Mouse (Mus musculus) midbrain, postnatal 0 days (tissue): Measurements from ENCODE around the gene Ttll9. TPM values are rescaled to one million over a fixed set of nuclear protein-coding genes. Genes with fewer than 3 reads are reported as not detected.

Source experiments
- ATAC-seq: fragments of 200-750 bp; cut with Nextera tagmentation; 2 replicates; pipeline ENCODE4 v1.8.0; 2017; ENCODE audit warnings: moderate number of reproducible peaks, mild to moderate bottlenecking, moderate TSS enrichment, moderate library complexity; ENCODE audit not compliant: low FRiP score
- DNase-seq: peaks from one replicate; pipeline ENCODE4 v3.0.0-alpha.2; 2015; ENCODE audit warnings: low spot score
- H3K27ac ChIP-seq: fragments of 300-500 bp; sonication (generic); 2 replicates; pipeline ENCODE4 v1.5.1; 2014; ENCODE audit warnings: low read depth, mild to moderate bottlenecking, low read length, mixed read lengths
- H3K27me3 ChIP-seq: fragments of 300-500 bp; sonication (generic); 2 replicates; pipeline ENCODE4 v1.6.1; 2014; ENCODE audit warnings: low read length, control low read depth, mixed read lengths; ENCODE audit not compliant: insufficient read depth
- H3K36me3 ChIP-seq: fragments of 300-500 bp; sonication (generic); 2 replicates; pipeline ENCODE4 v1.6.1; 2014; ENCODE audit warnings: low read length, control low read depth, mixed read lengths; ENCODE audit not compliant: insufficient read depth
- H3K4me1 ChIP-seq: fragments of 300-500 bp; sonication (generic); 2 replicates; pipeline ENCODE4 v1.6.1; 2014; ENCODE audit warnings: mild to moderate bottlenecking, control low read depth, antibody characterized with exemption, low read length, mixed read lengths; ENCODE audit not compliant: insufficient read depth
- H3K4me2 ChIP-seq: fragments of 300-500 bp; sonication (generic); 2 replicates; pipeline ENCODE4 v1.6.1; 2014; ENCODE audit warnings: low read depth, mild to moderate bottlenecking, low read length, mixed read lengths; ENCODE audit not compliant: poor library complexity, severe bottlenecking
- H3K4me3 ChIP-seq: fragments of 300-500 bp; sonication (generic); 2 replicates; pipeline ENCODE4 v1.5.1; 2014; ENCODE audit warnings: low read depth, mild to moderate bottlenecking, low read length, moderate library complexity
- H3K9ac ChIP-seq: fragments of 300-500 bp; sonication (generic); replicated peaks from 2 replicates; pipeline ENCODE4 v1.6.1; 2014; ENCODE audit warnings: mild to moderate bottlenecking, low read length, moderate library complexity, mixed read lengths; ENCODE audit not compliant: poor library complexity, severe bottlenecking
- H3K9me3 ChIP-seq: fragments of 300-500 bp; sonication (generic); 2 replicates; pipeline ENCODE4 v1.6.1; 2016; ENCODE audit warnings: low read length, control low read depth
- CTCF ChIP-seq: IDR thresholded peaks from 2 replicates; pipeline ENCODE4 v1.5.1; 2016; ENCODE audit warnings: antibody characterized with exemption, mild to moderate bottlenecking
- WGBS: fragments of 180-500 bp; shearing (Covaris S2); extraction: QIAGEN DNeasy Blood & Tissue Kit; methylation state at CpG from one replicate; pipeline ENCODE4 v1.1.7; 2014; 5-methylcytosine and 5-hydroxymethylcytosine counted together
- polyA plus RNA-seq: library from polyadenylated mRNA; unstranded; fragments of >200 nt; fragmentation: Nextera tagmentation; extraction: Ambion mirVana; gene quantifications from 2 replicates; pipeline ENCODE4 v1.2.1, GENCODE M21; 2015
- total RNA-seq: library from RNA; depleted of rRNA; stranded (reverse); fragments of >200 nt; gene quantifications from 2 replicates; pipeline ENCODE4 v1.2.3, GENCODE M21; 2014

Gene Ttll9
- total and polyA plus RNA-seq, 2 experiments from 2014 or later: 4.9 to 7.9 TPM

DNA sequence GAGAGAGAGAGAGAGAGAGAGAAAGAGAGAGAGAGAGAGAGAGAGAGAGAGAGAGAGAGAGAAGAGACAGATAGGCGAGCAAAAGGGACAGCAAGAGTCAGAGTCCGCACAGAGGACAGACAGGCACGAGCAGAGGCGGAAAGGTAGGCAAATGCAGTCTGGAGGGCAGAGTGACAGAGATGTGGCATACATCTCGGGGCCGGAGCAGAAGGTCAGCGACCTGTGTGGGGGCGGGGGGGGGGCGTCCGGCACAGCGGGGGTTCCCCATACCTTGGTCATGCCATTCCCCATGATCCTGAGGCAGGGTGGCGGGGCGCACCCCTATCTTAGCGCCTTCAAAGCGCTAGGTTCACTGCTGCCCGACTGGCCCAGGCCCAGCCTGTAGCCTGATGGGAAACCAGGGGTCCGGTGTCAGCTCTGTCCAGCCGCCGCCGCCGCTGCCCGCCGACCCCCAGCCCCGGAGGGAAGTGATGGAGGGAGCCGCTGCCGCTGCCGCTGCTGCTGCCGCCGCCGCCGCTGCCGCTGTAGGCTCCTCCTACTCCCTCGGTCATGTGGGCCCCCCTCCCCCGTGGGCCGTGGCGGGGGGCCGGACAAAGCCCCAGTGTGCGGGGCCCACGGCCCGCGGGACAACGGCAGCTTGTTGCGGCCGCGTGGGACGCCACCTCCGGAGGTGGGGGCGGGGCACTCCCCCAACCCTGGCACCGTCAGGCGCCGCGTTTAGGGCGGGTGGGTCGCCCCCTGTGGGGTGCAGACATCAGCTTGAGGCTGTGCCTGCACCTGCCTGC lies 11.0 kb upstream of the Ttll9 start, which contains the start of gene Dusp15:
Dusp15 (minus strand) TSS at position 634 of the 785 bp plus-strand sequence.
- H3K4me3 ChIP-seq: peak within 1 kb of the TSS; percentile 74
- peak; percentile 75 for DNase-seq
- peak within 1 kb of the TSS; percentile 95 for H3K9ac ChIP-seq
- H3K27me3 ChIP-seq: no peaks in the 10 kb centered on the region; the same call in 1 of the 2 replicates
- TF ChIP-seq CTCF: peak; percentile 48
- under 1% methylated on average over 45 of the region's 54 CpGs for WGBS
- H3K9me3 ChIP-seq: no peaks in the 10 kb centered on the region
- peak within 1 kb of the TSS; percentile 71 for H3K27ac ChIP-seq
- peaks cover 6% of the 10 kb centered on the region; the same call in 1 of the 2 replicates for H3K4me1 ChIP-seq
- H3K4me2 ChIP-seq: peak within 1 kb of the TSS; percentile 87
- no peaks in the 10 kb centered on the region for H3K36me3 ChIP-seq
- ATAC-seq: peak; percentile 79

DNA sequence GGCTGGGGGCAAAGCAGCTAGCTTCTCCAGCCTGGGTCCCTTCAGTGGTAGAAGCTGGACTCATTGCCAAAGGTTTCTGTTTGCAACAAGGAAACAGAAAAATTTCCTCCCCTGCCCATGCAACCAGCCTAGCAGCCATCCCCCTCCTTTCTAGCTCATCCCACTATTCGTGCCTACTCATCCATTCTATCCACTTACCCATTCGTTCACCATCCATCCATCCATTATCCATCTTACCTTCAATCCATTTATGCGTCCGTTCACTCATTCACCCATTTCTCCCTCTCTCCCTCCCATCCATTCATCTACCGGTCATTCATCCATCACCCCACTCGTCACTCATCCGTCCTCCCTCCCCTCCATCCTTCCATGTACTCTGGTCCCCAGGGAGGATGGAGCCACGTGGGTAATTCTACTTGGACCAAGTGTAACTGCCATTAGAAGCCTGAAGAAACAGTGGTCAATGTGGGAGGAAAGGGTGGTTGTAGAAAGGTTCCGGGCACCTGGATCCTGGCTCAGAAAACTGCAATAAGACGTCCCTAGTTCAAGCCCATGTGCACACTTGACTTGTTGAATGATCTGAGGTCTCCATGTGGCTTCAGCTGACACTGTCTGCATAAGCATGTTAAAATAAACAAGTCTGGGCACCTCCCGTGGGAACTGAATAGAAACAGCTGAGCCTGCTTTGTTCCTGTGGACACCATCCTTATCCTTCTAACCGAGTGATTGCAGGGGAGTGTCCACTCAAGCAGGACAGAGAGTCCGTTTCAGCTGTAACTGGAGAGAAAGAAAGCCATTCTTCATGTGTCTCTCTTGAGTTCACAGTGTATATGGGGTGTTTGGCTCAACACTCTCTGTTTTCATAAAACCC lies 10.2 kb upstream of the Ttll9 start:
- TF ChIP-seq CTCF: no peak
- Histone ChIP-seq H3K27me3 (no peaks in the 10 kb centered on the region), H3K4me2 (peak overlapping the region; percentile 87), H3K36me3 (no peaks in the 10 kb centered on the region), H3K4me3 (peak overlapping the region; percentile 74), H3K27ac (peak overlapping the region; percentile 71), H3K9ac (peak overlapping the region; percentile 95), H3K9me3 (no peaks in the 10 kb centered on the region), H3K4me1 (peaks cover 6% of the 10 kb centered on the region; the same call in 1 of the 2 replicates)
- DNase-seq: peak; percentile 77
- ATAC-seq: peak; percentile 62
- 7% methylated on average over 13 of the region's 13 CpGs for WGBS

DNA sequence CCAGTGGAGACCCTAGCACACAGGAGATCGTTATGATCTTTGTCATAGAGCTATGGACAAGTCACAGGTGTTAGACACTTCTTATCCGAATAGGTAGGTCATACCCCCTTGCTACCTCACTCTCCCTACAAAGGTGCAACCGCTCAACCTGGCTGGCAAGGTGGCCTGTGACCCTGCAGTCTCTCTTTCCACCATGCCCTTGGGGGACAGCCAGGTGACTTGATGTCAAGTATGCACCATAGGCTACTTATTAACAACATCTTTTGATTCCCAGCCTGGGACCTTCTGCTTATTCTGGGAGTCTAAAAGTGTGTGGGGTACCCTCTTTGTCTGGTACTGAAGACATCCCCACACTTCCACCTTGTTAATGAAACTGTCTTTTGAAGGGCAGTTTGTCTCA lies 4.2 kb upstream of the Ttll9 start:
- 75% methylated on average over 3 of the region's 3 CpGs for WGBS
- no peaks in the 10 kb centered on the region for H3K9me3 ChIP-seq
- H3K27ac ChIP-seq: no peak overlapping the region
- H3K4me3 ChIP-seq: no peak overlapping the region
- H3K4me1 ChIP-seq: no peaks in the 10 kb centered on the region
- no peak for ATAC-seq
- H3K4me2 ChIP-seq: no peak overlapping the region
- H3K9ac ChIP-seq: no peak overlapping the region
- H3K27me3 ChIP-seq: peaks cover 3% of the 10 kb centered on the region; the same call in 1 of the 2 replicates
- no peaks in the 10 kb centered on the region for H3K36me3 ChIP-seq
- TF ChIP-seq CTCF: no peak
- no peak for DNase-seq

DNA sequence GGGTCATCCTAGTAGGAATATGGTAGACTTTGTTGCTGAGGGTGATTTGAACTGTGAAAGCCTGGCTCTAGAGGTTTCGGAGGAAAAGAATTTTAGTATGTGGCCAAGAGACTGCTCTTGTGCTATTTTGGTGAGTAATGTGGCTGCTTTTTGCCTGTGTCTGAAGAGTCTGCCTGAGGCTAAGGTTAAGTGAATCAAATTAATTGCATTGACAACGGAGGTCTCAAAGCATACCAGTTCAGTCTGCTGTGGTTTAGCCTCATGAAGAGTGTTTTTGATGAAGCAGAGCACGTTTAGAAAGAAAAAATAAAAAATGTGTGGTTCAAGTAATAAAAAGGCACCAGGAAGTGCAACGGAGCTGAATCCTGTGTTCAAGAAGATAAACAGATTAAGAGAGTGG lies 3.3 kb downstream of the Ttll9 start:
- TF ChIP-seq CTCF: no peak
- peaks cover 3% of the 10 kb centered on the region; the same call in 1 of the 2 replicates for H3K27me3 ChIP-seq
- H3K4me1 ChIP-seq: no peaks in the 10 kb centered on the region
- no peak overlapping the region for H3K9ac ChIP-seq
- no peak overlapping the region for H3K4me2 ChIP-seq
- DNase-seq: no peak
- no peaks in the 10 kb centered on the region for H3K36me3 ChIP-seq
- 70% methylated on average over 4 of the region's 4 CpGs for whole genome bisulfite sequencing
- H3K9me3 ChIP-seq: no peaks in the 10 kb centered on the region
- H3K27ac ChIP-seq: no peak overlapping the region
- H3K4me3 ChIP-seq: no peak overlapping the region
- no peak for ATAC-seq

DNA sequence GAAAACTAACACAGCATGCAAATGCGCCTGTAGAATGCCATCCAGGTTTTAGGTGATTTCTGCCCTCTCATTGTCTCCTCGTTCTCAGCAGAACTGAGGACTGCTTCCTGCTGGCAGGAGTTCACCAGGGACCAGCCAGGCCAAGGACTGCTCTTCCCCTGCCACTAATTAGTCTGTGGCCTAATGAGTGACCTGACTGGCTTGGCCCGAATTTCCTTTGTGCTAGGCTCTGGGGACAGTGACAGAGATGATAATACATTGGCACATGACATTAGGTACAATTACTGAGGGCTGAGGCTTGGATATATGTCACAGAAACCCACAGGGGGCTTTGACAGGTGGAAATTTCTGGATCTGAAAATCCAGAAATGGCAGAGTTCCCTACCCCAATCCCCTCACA lies 14.7 kb downstream of the Ttll9 start:
- no peak overlapping the region for H3K4me3 ChIP-seq
- no peak overlapping the region for H3K27ac ChIP-seq
- no peaks in the 10 kb centered on the region for H3K4me1 ChIP-seq
- no peak for TF ChIP-seq CTCF
- H3K27me3 ChIP-seq: no peaks in the 10 kb centered on the region
- WGBS: 68% methylated on average over 3 of the region's 3 CpGs
- no peaks in the 10 kb centered on the region for H3K9me3 ChIP-seq
- H3K9ac ChIP-seq: no peak overlapping the region
- ATAC-seq (no peak), DNase-seq (no peak)
- H3K36me3 ChIP-seq: no peaks in the 10 kb centered on the region
- no peak overlapping the region for H3K4me2 ChIP-seq
